Mouse (Mus musculus): ENCODE measurements around the gene Slc2a4. TPM values are rescaled to one million over a fixed set of nuclear protein-coding genes. Genes with fewer than 3 reads are reported as not detected.
"Not testable (repeated sequence)": the region's sequence is repeated elsewhere in the genome, so short reads cannot be mapped to it uniquely, and the experiment has no call there.

Slc2a4 gene
- polyA plus RNA-seq, 1 experiment from 2014 or later, result 25.8 TPM

DNA sequence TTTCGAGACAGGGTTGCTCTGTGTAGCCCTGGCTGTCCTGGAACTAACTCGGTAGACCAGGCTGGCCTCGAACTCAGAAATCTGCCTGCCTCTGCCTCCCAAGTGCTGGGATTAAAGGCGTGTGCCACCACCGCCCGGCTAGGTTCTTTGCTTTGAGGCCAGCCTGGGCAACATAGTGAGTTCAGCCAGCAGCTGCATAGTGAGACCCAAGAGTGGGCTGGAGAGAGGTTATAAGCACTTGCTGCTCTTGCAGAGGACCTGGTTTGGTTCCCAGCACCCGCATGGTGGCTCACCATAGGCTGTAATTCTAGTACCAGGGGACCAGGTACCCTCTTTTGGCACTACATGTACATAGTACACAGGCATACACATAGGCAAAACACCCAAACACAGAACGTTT, 17.8 kb downstream of the Slc2a4 start:
- ATAC-seq (ENCODE audit: extremely low read depth, insufficient number of reproducible peaks, low FRiP score, low TSS enrichment); H3K36me3 ChIP-seq; H3K4me2 ChIP-seq; H3K27ac ChIP-seq (replicated peaks); H3K27me3 ChIP-seq (replicated peaks); H3K4me1 ChIP-seq; H3K9me3 ChIP-seq; H3K4me3 ChIP-seq; H3K9ac ChIP-seq: not testable (repeated sequence)
- WGBS, result 80% methylated on average over 8 of the region's 8 CpGs

DNA sequence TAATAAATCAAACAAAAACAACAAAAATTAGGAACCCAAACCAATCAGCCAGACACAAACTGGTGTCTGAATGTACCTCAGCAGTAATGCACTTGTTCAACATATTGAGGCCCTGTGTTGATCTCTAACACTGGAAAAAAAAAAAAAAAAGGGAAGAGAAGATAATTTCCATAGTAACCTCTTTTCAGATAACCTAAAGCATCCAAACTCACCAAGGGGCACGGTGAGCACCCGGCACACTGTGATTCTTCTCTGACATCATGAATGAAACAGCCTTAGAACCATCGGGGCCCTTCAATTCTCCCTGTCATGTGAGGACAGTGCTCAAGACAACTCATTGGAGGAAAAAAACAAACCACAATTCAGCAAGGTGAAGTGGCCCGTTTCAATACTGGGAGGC, 18.3 kb downstream of the Slc2a4 start:
- Histone ChIP-seq H3K36me3 (no peaks in the 10 kb centered on the region), H3K27ac (replicated peaks) (no peak overlapping the region), H3K9ac (no peak overlapping the region), H3K4me2 (no peak overlapping the region), H3K9me3 (no peaks in the 10 kb centered on the region), H3K4me1 (peaks cover 5% of the 10 kb centered on the region), H3K27me3 (replicated peaks) (peaks cover 2% of the 10 kb centered on the region; the same call in 1 of the 2 replicates), H3K4me3 (no peak overlapping the region)
- WGBS, result 26% methylated on average over 4 of the region's 4 CpGs
- ATAC-seq (ENCODE audit: extremely low read depth, insufficient number of reproducible peaks, low FRiP score, low TSS enrichment), result no peak

DNA sequence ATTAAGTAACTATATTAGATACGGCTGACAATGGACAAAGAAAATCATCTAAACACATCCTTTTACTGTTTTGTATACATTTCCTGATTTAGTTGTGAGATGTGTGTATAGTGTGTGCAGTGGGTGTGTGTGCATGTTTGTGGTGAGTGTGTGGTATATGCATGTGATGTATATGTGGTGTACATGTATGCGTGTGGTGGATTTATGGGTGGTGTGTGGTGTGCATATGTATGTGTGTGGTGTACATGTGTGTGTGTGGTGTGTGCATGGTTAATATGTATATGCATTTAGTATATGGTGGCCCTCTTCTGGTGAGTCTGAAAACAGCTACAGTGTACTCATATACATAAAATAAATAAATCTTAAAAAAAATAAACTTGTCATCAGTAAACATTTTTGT, 20.5 kb downstream of the Slc2a4 start:
- H3K9me3 ChIP-seq, result no peaks in the 10 kb centered on the region
- H3K9ac ChIP-seq, result no peak overlapping the region
- no peaks in the 10 kb centered on the region for H3K27me3 ChIP-seq (replicated peaks)
- no peaks in the 10 kb centered on the region for H3K36me3 ChIP-seq
- H3K4me3 ChIP-seq, result no peak overlapping the region
- no peak for ATAC-seq (ENCODE audit: extremely low read depth, insufficient number of reproducible peaks, low FRiP score, low TSS enrichment)
- whole genome bisulfite sequencing, result 88% methylated on average over 2 of the region's 2 CpGs
- no peak overlapping the region for H3K27ac ChIP-seq (replicated peaks)
- H3K4me2 ChIP-seq, result no peak overlapping the region
- peaks cover 4% of the 10 kb centered on the region for H3K4me1 ChIP-seq

DNA sequence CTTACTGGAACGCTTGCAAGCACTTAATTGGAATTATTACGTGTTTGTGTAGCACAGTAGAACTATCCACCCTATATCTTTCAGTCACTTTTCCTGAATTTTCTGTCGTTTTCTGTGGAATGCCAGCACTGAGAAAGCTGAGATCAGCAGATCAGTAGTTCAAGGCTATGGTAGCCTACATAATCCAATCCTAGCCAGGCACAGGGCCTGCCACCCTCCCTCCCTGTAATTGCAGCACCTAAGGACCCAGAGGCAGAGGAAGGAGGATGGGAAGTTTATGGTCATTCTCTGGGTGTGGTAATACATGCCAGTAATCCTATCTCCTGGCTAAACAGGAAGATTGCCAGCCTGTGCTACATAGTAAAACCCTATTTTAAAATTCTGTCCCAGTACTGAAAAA, 25.2 kb downstream of the Slc2a4 start:
- Histone ChIP-seq H3K9ac (peak overlapping the region; percentile 86; the same call in 1 of the 2 replicates), H3K4me2 (peak overlapping the region; percentile 83)

DNA sequence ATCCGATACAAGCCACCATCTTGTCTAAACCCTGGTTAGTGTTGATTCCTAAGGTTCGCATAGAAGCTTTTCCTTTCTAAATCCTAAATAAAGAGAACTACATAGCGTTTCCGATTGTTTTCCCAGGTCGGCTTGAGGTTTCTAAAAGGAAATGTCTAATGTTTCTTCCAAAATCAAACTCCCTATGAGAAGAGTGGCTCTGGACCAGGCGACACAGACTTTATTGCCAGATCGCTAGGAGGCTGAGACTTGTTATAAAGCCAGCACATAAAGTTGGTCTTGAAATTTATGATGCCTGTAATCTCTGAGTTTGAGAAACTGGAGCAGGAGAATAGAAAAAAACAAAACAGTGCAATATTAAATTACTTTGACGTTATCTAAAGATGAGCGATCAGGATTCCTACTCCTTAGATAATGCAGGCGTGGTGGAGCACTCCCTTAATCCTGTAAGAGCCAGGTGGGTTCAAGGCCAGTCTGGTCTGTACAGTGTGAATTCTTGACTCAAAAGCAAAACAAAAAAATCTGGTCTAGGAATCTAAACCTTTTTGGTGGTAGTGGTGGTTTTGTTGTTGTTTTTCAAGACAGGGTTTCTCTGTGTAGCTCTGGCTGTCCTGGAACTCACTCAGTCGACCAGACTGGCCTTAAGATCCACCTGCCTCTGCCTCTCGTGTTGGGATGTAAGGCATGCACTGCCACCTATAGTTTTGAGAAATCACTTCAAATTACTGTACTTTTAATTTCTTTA, 25.8 kb downstream of the Slc2a4 start:
- Histone ChIP-seq H3K4me3 (peak overlapping the region; percentile 91), H3K4me1 (peaks cover 34% of the 10 kb centered on the region), H3K9ac (peak overlapping the region; percentile 86), H3K9me3 (no peaks in the 10 kb centered on the region), H3K27ac (replicated peaks) (peak overlapping the region; percentile 99), H3K4me2 (peak overlapping the region; percentile 83), H3K27me3 (replicated peaks) (no peaks in the 10 kb centered on the region), H3K36me3 (peaks cover 20% of the 10 kb centered on the region)
- 3% methylated on average over 12 of the region's 12 CpGs for WGBS
- ATAC-seq (ENCODE audit: extremely low read depth, insufficient number of reproducible peaks, low FRiP score, low TSS enrichment), result no peak

More for the DNA sequence above, 25.2 kb downstream of the Slc2a4 start:
- H3K27ac ChIP-seq (replicated peaks), result peak overlapping the region; percentile 99; the same call in 1 of the 2 replicates
- H3K9me3 ChIP-seq, result no peaks in the 10 kb centered on the region
- no peak for ATAC-seq (ENCODE audit: extremely low read depth, insufficient number of reproducible peaks, low FRiP score, low TSS enrichment)
- H3K4me3 ChIP-seq, result peak overlapping the region; percentile 91
- H3K36me3 ChIP-seq, result peaks cover 14% of the 10 kb centered on the region
- WGBS, result 64% methylated on average over 3 of the region's 3 CpGs
- H3K27me3 ChIP-seq (replicated peaks), result no peaks in the 10 kb centered on the region
- peaks cover 28% of the 10 kb centered on the region for H3K4me1 ChIP-seq

DNA sequence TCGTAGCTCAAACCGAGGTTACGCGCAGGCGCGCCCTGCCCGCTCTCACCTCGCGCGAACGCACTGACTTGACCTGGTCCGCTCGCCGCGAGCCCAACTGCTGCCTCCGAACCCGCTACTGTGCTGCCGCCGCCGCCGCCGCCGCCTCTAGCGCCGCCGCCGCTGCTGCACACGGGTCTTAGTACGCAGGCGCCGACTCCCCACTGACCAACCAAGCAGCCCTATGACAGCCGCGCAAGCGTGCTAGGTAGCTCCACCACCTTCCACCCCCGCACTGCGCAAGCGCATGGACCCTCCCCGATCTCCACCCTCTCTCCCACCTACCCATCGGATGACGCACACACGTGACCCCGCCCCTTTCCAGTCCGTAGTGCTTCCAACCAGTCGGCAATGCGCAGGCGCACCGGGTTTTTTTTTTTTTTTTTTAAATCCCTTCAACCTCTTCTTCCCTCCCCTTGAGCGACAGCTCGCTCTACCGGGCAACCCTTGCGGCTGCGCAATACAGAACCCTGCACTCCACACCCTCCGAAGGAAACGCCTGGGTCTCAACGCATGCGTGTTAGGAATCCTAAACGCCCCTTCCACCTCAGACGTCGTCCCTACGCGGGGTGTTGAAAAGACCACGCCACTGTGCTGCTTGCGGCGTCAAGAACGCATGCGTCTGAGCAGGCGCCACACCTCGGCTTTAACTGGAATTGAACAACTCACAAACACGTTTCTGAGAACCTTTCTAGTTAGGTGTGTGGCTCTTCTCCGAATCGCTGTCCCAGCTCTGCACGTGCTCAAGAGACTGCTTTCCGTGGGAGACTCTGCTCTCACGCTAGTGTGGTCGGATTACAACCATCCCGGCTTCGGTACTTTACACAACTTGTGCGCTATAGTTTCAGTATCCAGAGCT, 26.6 kb downstream of the Slc2a4 start, which contains the start of gene Eif5a:
Gene Eif5a (minus strand): TSS at position 845 of the 898 bp plus-strand sequence.
- Histone ChIP-seq H3K27me3 (replicated peaks) (no peaks in the 10 kb centered on the region), H3K36me3 (peaks cover 28% of the 10 kb centered on the region), H3K4me1 (peaks cover 42% of the 10 kb centered on the region), H3K4me3 (peak within 1 kb of the TSS; percentile 91), H3K4me2 (peak within 1 kb of the TSS; percentile 97), H3K27ac (replicated peaks) (peak within 1 kb of the TSS; percentile 99), H3K9me3 (no peaks in the 10 kb centered on the region), H3K9ac (peak within 1 kb of the TSS; percentile 99)
- ATAC-seq (ENCODE audit: extremely low read depth, insufficient number of reproducible peaks, low FRiP score, low TSS enrichment), result peak; percentile 94
- WGBS, result under 1% methylated on average over 78 of the region's 78 CpGs

DNA sequence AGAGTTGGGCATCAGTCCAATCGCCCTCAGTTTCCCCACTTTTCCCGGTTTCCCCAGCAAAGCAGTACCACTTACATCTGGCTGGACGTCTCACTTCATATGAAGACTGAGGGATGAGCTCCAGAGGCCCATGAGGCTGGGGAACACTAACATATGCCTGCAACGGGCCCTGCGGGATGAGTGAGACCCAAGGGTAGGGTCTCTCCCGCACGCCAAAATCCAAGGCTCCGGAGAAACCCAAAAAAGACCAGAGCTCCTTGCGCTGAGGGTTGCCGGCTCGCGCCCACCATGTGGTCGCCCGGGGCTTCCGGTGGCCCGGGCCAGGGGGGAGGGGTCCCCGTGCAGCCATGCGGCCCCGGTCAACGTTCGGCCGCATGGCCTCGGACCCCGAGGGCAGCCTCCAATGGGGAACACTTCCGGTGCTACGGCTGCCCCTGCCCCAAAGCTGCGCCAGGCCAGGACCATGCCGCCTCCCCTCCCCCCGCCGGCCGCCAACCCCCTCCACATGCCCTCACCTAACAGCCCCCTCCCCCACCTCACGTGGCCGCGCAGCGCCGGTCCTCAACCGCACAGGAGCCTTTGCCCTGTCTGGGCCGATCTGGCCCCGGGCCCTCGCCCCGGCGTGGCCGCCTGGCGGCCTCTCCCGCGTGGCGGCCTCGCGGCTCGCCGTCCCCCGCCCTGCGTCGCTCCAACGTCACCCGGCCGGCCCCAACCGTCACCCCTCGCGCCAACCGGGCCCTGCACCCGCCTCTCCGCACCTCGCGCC, 27.5 kb downstream of the Slc2a4 start:
- under 1% methylated on average over 62 of the region's 65 CpGs for WGBS
- Histone ChIP-seq H3K4me1 (peaks cover 51% of the 10 kb centered on the region), H3K9me3 (no peaks in the 10 kb centered on the region), H3K27me3 (replicated peaks) (no peaks in the 10 kb centered on the region), H3K27ac (replicated peaks) (peak overlapping the region; percentile 99), H3K4me2 (peak overlapping the region; percentile 97), H3K4me3 (peak overlapping the region; percentile 91), H3K9ac (peak overlapping the region; percentile 99), H3K36me3 (peaks cover 37% of the 10 kb centered on the region)
- peak; percentile 17 for ATAC-seq (ENCODE audit: extremely low read depth, insufficient number of reproducible peaks, low FRiP score, low TSS enrichment)

DNA sequence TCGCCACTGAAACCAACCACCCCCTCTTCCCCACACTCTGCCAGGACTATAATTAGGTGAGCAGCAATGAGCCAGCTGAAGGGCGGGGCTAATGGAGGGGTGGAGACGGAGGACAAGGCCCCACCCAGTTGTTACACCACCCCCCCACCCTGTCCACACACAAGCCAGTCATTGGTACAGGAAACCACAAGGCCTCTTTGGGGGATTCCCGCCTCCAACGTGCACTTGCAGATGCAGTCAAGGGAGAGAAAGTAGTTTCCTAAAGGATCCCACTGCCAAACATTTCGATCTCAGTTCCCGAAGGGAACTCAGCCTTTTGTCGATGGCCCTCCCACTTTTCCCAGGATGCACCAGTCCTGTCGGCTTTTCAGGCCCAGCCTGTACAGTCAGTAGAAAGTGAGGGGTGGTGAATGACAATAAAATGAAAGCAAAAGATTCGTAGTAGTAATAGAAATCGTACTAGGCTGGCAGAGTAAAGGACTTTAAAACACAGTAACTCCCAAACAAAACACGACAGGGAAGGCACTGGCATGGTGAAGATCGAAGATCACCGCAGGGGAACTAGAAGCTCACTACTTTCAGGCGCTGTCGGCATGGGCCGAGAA, 28.2 kb downstream of the Slc2a4 start:
- H3K36me3 ChIP-seq, result peaks cover 44% of the 10 kb centered on the region
- 0 out of 2 replicates have a peak, but pooled peaks have one; percentile 26 for ATAC-seq (ENCODE audit: extremely low read depth, insufficient number of reproducible peaks, low FRiP score, low TSS enrichment)
- H3K4me3 ChIP-seq, result peak overlapping the region; percentile 91
- H3K27me3 ChIP-seq (replicated peaks), result no peaks in the 10 kb centered on the region
- peak overlapping the region; percentile 99 for H3K27ac ChIP-seq (replicated peaks)
- peaks cover 58% of the 10 kb centered on the region for H3K4me1 ChIP-seq
- H3K9ac ChIP-seq, result peak overlapping the region; percentile 99
- no peaks in the 10 kb centered on the region for H3K9me3 ChIP-seq
- WGBS, result under 1% methylated on average over 17 of the region's 17 CpGs
- peak overlapping the region; percentile 97 for H3K4me2 ChIP-seq

DNA sequence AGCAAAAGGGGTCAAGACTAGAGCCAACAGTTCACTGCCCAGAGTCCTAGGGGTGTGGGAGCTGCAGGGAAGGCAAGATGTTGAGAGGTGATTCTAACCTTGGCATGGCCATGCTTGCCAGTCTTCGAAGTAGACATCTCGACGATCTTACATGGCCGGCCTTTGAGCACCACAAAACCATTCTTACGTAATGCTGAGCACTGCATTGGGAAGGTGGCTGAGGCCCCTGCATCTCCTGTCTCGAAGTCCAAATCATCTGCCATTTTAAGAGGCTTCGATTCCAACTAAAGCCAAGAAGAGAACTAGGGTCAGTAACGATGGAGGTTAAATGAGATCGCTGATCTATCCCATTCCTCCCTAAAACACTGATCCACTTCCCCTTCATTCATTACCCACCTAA, 28.9 kb downstream of the Slc2a4 start:
- peak overlapping the region; percentile 99 for H3K9ac ChIP-seq
- peak overlapping the region; percentile 91 for H3K4me3 ChIP-seq
- H3K4me2 ChIP-seq, result peak overlapping the region; percentile 97
- H3K27me3 ChIP-seq (replicated peaks), result no peaks in the 10 kb centered on the region
- no peaks in the 10 kb centered on the region for H3K9me3 ChIP-seq
- peak overlapping the region; percentile 99 for H3K27ac ChIP-seq (replicated peaks)
- no peak for ATAC-seq (ENCODE audit: extremely low read depth, insufficient number of reproducible peaks, low FRiP score, low TSS enrichment)
- WGBS, result 68% methylated on average over 9 of the region's 9 CpGs
- peaks cover 63% of the 10 kb centered on the region for H3K4me1 ChIP-seq
- peaks cover 45% of the 10 kb centered on the region for H3K36me3 ChIP-seq

DNA sequence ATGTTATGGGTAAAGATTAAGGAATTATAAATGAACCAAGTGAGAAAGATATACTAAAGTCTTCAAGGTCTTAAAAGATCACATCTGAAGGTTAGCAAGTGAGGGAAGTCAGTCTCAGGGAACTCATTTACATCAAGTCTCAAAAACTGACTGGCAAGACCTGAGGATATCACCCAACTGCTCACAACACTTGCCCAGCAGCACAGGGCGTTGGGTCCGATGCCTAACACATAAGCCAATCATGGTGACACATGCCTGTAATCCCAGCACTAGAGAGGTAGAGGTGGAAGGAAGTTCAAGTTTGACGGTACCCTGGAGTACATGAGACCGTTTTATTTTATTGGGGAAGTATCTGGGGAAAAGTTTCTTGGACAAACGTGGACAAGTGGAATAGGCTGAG, 29.9 kb downstream of the Slc2a4 start:
- WGBS, result 81% methylated on average over 5 of the region's 5 CpGs
- Histone ChIP-seq H3K27ac (replicated peaks) (no peak overlapping the region), H3K4me3 (0 out of 2 replicates have a peak overlapping the region, but pooled peaks have one; percentile 91), H3K4me2 (no peak overlapping the region), H3K4me1 (peaks cover 68% of the 10 kb centered on the region), H3K36me3 (peaks cover 49% of the 10 kb centered on the region), H3K27me3 (replicated peaks) (no peaks in the 10 kb centered on the region), H3K9ac (no peak overlapping the region), H3K9me3 (no peaks in the 10 kb centered on the region)
- no peak for ATAC-seq (ENCODE audit: extremely low read depth, insufficient number of reproducible peaks, low FRiP score, low TSS enrichment)
